In the genomic region with DNA sequence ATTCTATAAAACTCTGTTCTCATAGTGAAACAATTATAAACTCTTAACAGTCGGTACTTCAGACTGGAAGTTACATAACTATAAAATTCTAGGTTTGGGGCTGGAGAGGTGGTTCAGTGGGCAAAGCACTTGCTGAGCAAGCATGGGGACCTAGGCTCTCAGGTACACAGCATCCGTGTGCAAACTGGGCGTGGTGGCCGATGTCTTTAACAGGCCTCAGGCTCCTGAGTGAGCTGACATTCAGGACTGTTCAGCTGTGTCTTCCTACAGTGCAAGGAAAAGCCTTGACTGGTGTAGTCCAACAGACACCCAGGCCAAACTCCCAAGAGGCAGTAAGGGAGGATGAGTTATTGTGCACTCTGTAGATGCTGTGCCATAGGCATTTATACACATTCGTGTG, we compare ENCODE assay signal across 16 mouse cellular contexts. TPM values are rescaled to one million over a fixed set of nuclear protein-coding genes. Genes with fewer than 3 reads are reported as not detected.
DNase-seq lines count a peak whose midpoint lies in the region; ATAC-seq and TF ChIP-seq lines count a peak whose summit lies in the region.
"Had no signal": no experiment of that assay in that cellular context is flagged by ENCODE, and none has a peak within 500 bp of the region (broad histone marks: within the 10 kb centered on the region; RNA-seq: fewer than 3 reads in every experiment).

No protein-coding gene starts in this region.

- H3K9ac ChIP-seq in ES-E14 (ENCODE audit: insufficient read depth, low read depth, low read length, poor library complexity, severe bottlenecking), result no peak overlapping the region
- H3K9ac ChIP-seq in liver, embryonic 12.5 days, result peak overlapping the region; percentile 52
- H3K9ac ChIP-seq: forebrain, embryonic 12.5 days; lung, embryonic 15.5 days; neural tube, embryonic 13.5 days had no signal

- no peak for DNase-seq in gastrocnemius, adult 2 months
- DNase-seq in gastrocnemius, adult 8-10 months (ENCODE audit: low spot score in 2 of 2), result no peak
- no peak for DNase-seq in left cerebral cortex, adult 2 months (ENCODE audit: extremely low spot score in 1 of 2, low spot score in 2 of 2)
- no peak for DNase-seq in left cerebral cortex, postnatal 36 days (ENCODE audit: low spot score in 2 of 2)
- no peak for DNase-seq in ES-E14 (ENCODE audit: low read depth, low spot score)
- DNase-seq in kidney, adult 8-10 months, result no peak
- DNase-seq in urinary bladder, postnatal 10 days (ENCODE audit: low spot score), result no peak
- DNase-seq: cerebellum, adult 9-11 months; kidney, adult 18-20 months; right cerebral cortex, postnatal 14 days; thymus, postnatal 4 days had no signal

- peak overlapping the region; percentile 35; the same call in 1 of the 2 replicates for H3K4me2 ChIP-seq in liver, embryonic 12.5 days
- H3K4me2 ChIP-seq: forebrain, embryonic 12.5 days; lung, embryonic 15.5 days; neural tube, embryonic 13.5 days had no signal

- ATAC-seq in liver, embryonic 12.5 days, result no peak

- H3K4me1 ChIP-seq in ES-E14 (ENCODE audit: control insufficient read depth in 2 of 2, insufficient read depth in 2 of 2, low read length in 2 of 2, poor library complexity in 1 of 2), result peaks cover 0 to 30% of the 10 kb centered on the region in 2 experiments; a peak in 3 of 4 replicates
- H3K4me1 ChIP-seq in liver, embryonic 12.5 days, result peaks cover 76% of the 10 kb centered on the region
- H3K4me1 ChIP-seq: forebrain, embryonic 12.5 days; neural tube, embryonic 13.5 days had no signal

- H3K27me3 ChIP-seq in liver, embryonic 12.5 days (replicated peaks), result no peaks in the 10 kb centered on the region
- H3K27me3 ChIP-seq: forebrain, embryonic 12.5 days; lung, embryonic 15.5 days; neural tube, embryonic 13.5 days had no signal

- intact Hi-C loops in gastrocnemius, adult 2 months (cut with DNase I), result no loop called here
- intact Hi-C loops in left cerebral cortex, adult 2 months (cut with DNase I), result no loop called here
- intact Hi-C loops in left cerebral cortex, postnatal 36 days (cut with DNase I), result no loop called here

- WGBS in liver, embryonic 12.5 days (ENCODE audit: insufficient replicate concordance), result 76% methylated on average over 5 of the region's 5 CpGs

- no peak overlapping the region for H3K4me3 ChIP-seq in gastrocnemius, adult 2 months
- H3K4me3 ChIP-seq in left cerebral cortex, adult 2 months, result no peak overlapping the region
- H3K4me3 ChIP-seq in ES-E14 (ENCODE audit: insufficient read depth in 1 of 2, low read depth in 1 of 2, low read length in 2 of 2, poor library complexity in 1 of 2, severe bottlenecking in 1 of 2), result no peak overlapping the region
- no peak overlapping the region for H3K4me3 ChIP-seq in liver, embryonic 12.5 days
- H3K4me3 ChIP-seq: forebrain, embryonic 12.5 days; lung, embryonic 15.5 days; neural tube, embryonic 13.5 days had no signal

- H3K36me3 ChIP-seq in ES-E14 (ENCODE audit: control insufficient read depth, insufficient read depth, low read length, poor library complexity, severe bottlenecking), result peaks cover 5% of the 10 kb centered on the region; the same call in 1 of the 2 replicates
- no peaks in the 10 kb centered on the region for H3K36me3 ChIP-seq in liver, embryonic 12.5 days
- H3K36me3 ChIP-seq: lung, embryonic 15.5 days had no signal

- H3K27ac ChIP-seq in gastrocnemius, adult 2 months, result peak overlapping the region; percentile 56; the same call in 1 of the 2 replicates
- H3K27ac ChIP-seq in left cerebral cortex, adult 2 months, result peak overlapping the region; percentile 61
- H3K27ac ChIP-seq in ES-E14 (ENCODE audit: insufficient read depth, low read depth, low read length, poor library complexity, severe bottlenecking), result peak overlapping the region; percentile 34; the same call in 1 of the 2 replicates
- peak overlapping the region; percentile 73 for H3K27ac ChIP-seq in liver, embryonic 12.5 days
- H3K27ac ChIP-seq: forebrain, embryonic 12.5 days; lung, embryonic 15.5 days had no signal

- no peak for TF ChIP-seq CTCF in gastrocnemius, adult 2 months (IDR thresholded peaks at IDR 0.05)
- no peak for TF ChIP-seq CTCF in left cerebral cortex, adult 2 months (IDR thresholded peaks at IDR 0.05)

- H3K9me3 ChIP-seq in ES-E14 (ENCODE audit: control insufficient read depth, insufficient read depth, low read depth, low read length), result no peaks in the 10 kb centered on the region
- H3K9me3 ChIP-seq in liver, embryonic 12.5 days (replicated peaks), result no peaks in the 10 kb centered on the region
- H3K9me3 ChIP-seq: forebrain, embryonic 12.5 days; G1E; lung, embryonic 15.5 days; neural tube, embryonic 13.5 days had no signal

- in situ Hi-C loops in ES-E14 (cut with MboI; ENCODE audit: low sequenced_read_pairs in 2 of 2, unreplicated experiment in 2 of 2), result no loop called here

TF ChIP-seq in ES-E14, 5 proteins besides CTCF, POLR2A, EP300 and RAD21:
- TF ChIP-seq ZC3H11A (IDR thresholded peaks at IDR 0.05; ENCODE audit: borderline replicate concordance, low read depth, low read length) (no peak), MAFK (IDR thresholded peaks at IDR 0.05; ENCODE audit: insufficient read depth, low read depth, low read length) (no peak), HCFC1 (IDR thresholded peaks at IDR 0.05; ENCODE audit: borderline replicate concordance, insufficient read depth, low read length) (no peak), ZNF384 (IDR thresholded peaks at IDR 0.05; ENCODE audit: low read depth, low read length) (no peak), CHD2 (IDR thresholded peaks at IDR 0.05; ENCODE audit: low read depth, low read length) (no peak)

RNA-seq across cellular contexts. Expression of gene Shld1, which starts 10.5 kb away (rescaled TPM):
- 1 to 10 TPM; 6.2 to 6.9 TPM for total RNA-seq in gastrocnemius, adult 2 months (2021)
- total RNA-seq in gastrocnemius, adult 8-10 months (2022), result 1 to 10 TPM; 5.6 to 9.8 (median 7.0) TPM
- 10 to 100 TPM in 1 of 2 experiments, 1 to 10 TPM in 1; 9.6 to 10.7 TPM for total RNA-seq in left cerebral cortex, adult 2 months (2021)
- 10 to 100 TPM; 10.2 to 10.9 TPM for total RNA-seq in left cerebral cortex, postnatal 36 days (2021)
- 8.9 and 9.2 TPM in 2 replicates for total RNA-seq in ES-E14 (2012; rRNA removed)
- 9.5 and 11.6 TPM in 2 replicates for polyA plus RNA-seq in liver, embryonic 12.5 days (2016; fragmentation: Nextera tagmentation; extraction: Ambion mirVana)
